ENCODE assay signal across 8 mouse cellular contexts in genomic region chr7:132576116-132576650, GRCm38 (mm10). TPM values are rescaled to one million over a fixed set of nuclear protein-coding genes. Genes with fewer than 3 reads are reported as not detected.
DNase-seq lines count a peak whose midpoint lies in the region; ATAC-seq lines count a peak whose summit lies in the region.

Oat (minus strand) TSS chr7:132576398.

- H3K4me2 ChIP-seq in intestine, embryonic 14.5 days (ENCODE audit: low read length): peak within 1 kb of the TSS; percentile 56

- H3K27me3 ChIP-seq in intestine, embryonic 14.5 days (replicated peaks; ENCODE audit: control insufficient read depth, insufficient read depth, low read length): no peaks in the 10 kb centered on the region

- ATAC-seq in intestine, embryonic 14.5 days (replicated peaks; ENCODE audit: low FRiP score, low TSS enrichment, low read depth): peak; percentile 94

- no peaks in the 10 kb centered on the region for H3K9me3 ChIP-seq in intestine, embryonic 14.5 days (ENCODE audit: control insufficient read depth, low read length)

- H3K4me1 ChIP-seq in intestine, embryonic 14.5 days (replicated peaks; ENCODE audit: control insufficient read depth, insufficient read depth, low read length): peaks cover 7% of the 10 kb centered on the region; the same call in 1 of the 2 replicates

- under 1% methylated on average over 47 of the region's 49 CpGs for WGBS in intestine, embryonic 14.5 days

- intact Hi-C loops in left cerebral cortex, postnatal 14 days (cut with DNase I): loop anchor here (5.0 kb wide), 1 partner anchor 56 kb away; no protein-coding TSS in a partner anchor

- H3K4me3 ChIP-seq in intestine, embryonic 14.5 days (ENCODE audit: low read depth, low read length): peak within 1 kb of the TSS; percentile 62

- DNase-seq in adrenal gland, adult 18-20 months (ENCODE audit: low spot score in 2 of 2): peak; percentile 86 to 89
- DNase-seq in embryo, embryonic 11 days: peak; percentile 99
- DNase-seq in gastrocnemius, postnatal 25 days: peak; percentile 96
- peak; percentile 95 for DNase-seq in intestine, embryonic 14.5 days (ENCODE audit: low spot score)
- peak; percentile 95 to 97 for DNase-seq in left cerebral cortex, postnatal 14 days (ENCODE audit: low spot score in 2 of 2)
- DNase-seq in mesoderm, embryonic 11.5 days (ENCODE audit: low read depth, low spot score): peak; percentile 96
- DNase-seq in right cerebral cortex, postnatal 36 days (ENCODE audit: low spot score in 2 of 2): peak; percentile 93 to 95
- DNase-seq in yolk sac, embryonic 10.5 days (ENCODE audit: low spot score): peak; percentile 96

- no peaks in the 10 kb centered on the region for H3K36me3 ChIP-seq in intestine, embryonic 14.5 days (ENCODE audit: control insufficient read depth, insufficient read depth, low read length)

- peak within 1 kb of the TSS; percentile 71 for H3K9ac ChIP-seq in intestine, embryonic 14.5 days (ENCODE audit: low read length)

- peak within 1 kb of the TSS; percentile 95 for H3K27ac ChIP-seq in intestine, embryonic 14.5 days (ENCODE audit: low read depth)

RNA-seq across cellular contexts. Expression of gene Oat, which starts in this region (rescaled TPM):
- 100 to 1,000 TPM in 1 of 2 experiments, 10 to 100 TPM in 1; 98.5 to 134 TPM for total RNA-seq in adrenal gland, adult 18-20 months (2021)
- total RNA-seq in gastrocnemius, postnatal 25 days (2021): 100 to 1,000 TPM; 156 TPM
- 873 and 898 TPM in 2 replicates for polyA plus RNA-seq in intestine, embryonic 14.5 days (2014; fragmentation: Nextera tagmentation; extraction: Ambion mirVana)
- total RNA-seq in left cerebral cortex, postnatal 14 days (2021): 10 to 100 TPM; 74.4 to 75.7 TPM

Comparison
In these comparisons a context has a peak if more than half of its experiments do, and no peak if none do; other contexts are left out.
1. Peak in every context shown above with its lines: DNase-seq, ATAC-seq, H3K4me3 ChIP-seq and H3K27ac ChIP-seq.